Mouse (Mus musculus) limb, embryonic 12.5 days (tissue): ENCODE measurements around the gene Kif27. TPM values are rescaled to one million over a fixed set of nuclear protein-coding genes. Genes with fewer than 3 reads are reported as not detected.

Experiments
- ATAC-seq: fragments of 200-750 bp; cut with Nextera tagmentation; 2 replicates; pipeline ENCODE4 v1.8.0; 2017; ENCODE audit warnings: low read depth, moderate TSS enrichment; ENCODE audit not compliant: insufficient number of reproducible peaks, insufficient read depth, low FRiP score, low TSS enrichment
- H3K27ac ChIP-seq: fragments of 300-500 bp; sonication (generic); 2 replicates; pipeline ENCODE4 v1.5.1; 2016; ENCODE audit warnings: mild to moderate bottlenecking, moderate library complexity
- H3K27me3 ChIP-seq: fragments of 300-500 bp; sonication (generic); 2 replicates; pipeline ENCODE4 v1.6.1; 2016; ENCODE audit warnings: mild to moderate bottlenecking, moderate library complexity
- H3K36me3 ChIP-seq: fragments of 300-500 bp; sonication (generic); 2 replicates; pipeline ENCODE4 v1.6.1; 2016; ENCODE audit warnings: mild to moderate bottlenecking, moderate library complexity
- H3K4me1 ChIP-seq: fragments of 300-500 bp; sonication (generic); replicated peaks from 2 replicates; pipeline ENCODE4 v1.6.1; 2016
- H3K4me2 ChIP-seq: fragments of 300-500 bp; sonication (generic); 2 replicates; pipeline ENCODE4 v1.6.1; 2016; ENCODE audit warnings: mild to moderate bottlenecking, moderate library complexity
- H3K4me3 ChIP-seq: fragments of 300-500 bp; sonication (generic); replicated peaks from 2 replicates; pipeline ENCODE4 v1.5.1; 2016; ENCODE audit warnings: mild to moderate bottlenecking
- H3K9ac ChIP-seq: fragments of 300-500 bp; sonication (generic); replicated peaks from 2 replicates; pipeline ENCODE4 v1.6.1; 2016; ENCODE audit warnings: mild to moderate bottlenecking, moderate library complexity
- H3K9me3 ChIP-seq: fragments of 300-500 bp; sonication (generic); 2 replicates; pipeline ENCODE4 v1.6.1; 2016; ENCODE audit warnings: mild to moderate bottlenecking, moderate library complexity
- WGBS: fragments of 180-500 bp; shearing (Covaris S2); methylation state at CpG from one replicate; pipeline ENCODE4 v1.1.7; 2016; 5-methylcytosine and 5-hydroxymethylcytosine counted together
- polyA plus RNA-seq: library from polyadenylated mRNA; unstranded; fragments of >200 nt; fragmentation: Nextera tagmentation; extraction: Ambion mirVana; gene quantifications from 2 replicates; pipeline ENCODE4 v1.2.1, GENCODE M21; 2016

Gene Kif27
- polyA plus RNA-seq, 1 experiment from 2014 or later = 0.84 TPM

DNA sequence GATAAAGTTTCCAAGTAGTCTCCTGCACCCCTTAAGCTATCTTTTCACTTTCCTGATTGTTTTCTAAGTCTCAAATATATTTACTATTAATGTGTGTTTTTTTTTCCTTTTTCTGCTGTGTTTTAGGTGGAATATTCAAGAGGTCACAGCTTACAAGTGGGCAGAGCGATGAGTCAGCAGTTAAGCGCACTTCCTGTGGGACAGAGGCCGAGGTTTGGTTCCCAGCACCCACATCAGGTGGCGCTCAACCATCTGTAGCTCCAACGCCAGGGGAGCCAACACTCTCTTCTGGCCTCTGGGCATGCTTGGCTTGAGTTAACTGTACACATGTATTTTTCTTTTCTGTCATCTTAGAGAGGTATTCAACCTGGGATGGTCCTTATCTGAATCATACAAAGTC is 51.5 kb downstream of the Kif27 start:
- H3K4me2 ChIP-seq = no peak overlapping the region
- no peak overlapping the region for H3K4me3 ChIP-seq
- H3K36me3 ChIP-seq = no peaks in the 10 kb centered on the region
- ATAC-seq = no peak
- no peaks in the 10 kb centered on the region for H3K27me3 ChIP-seq
- H3K27ac ChIP-seq = no peak overlapping the region
- H3K4me1 ChIP-seq = no peaks in the 10 kb centered on the region
- no peak overlapping the region for H3K9ac ChIP-seq
- 95% methylated on average over 5 of the region's 5 CpGs for WGBS
- H3K9me3 ChIP-seq = no peaks in the 10 kb centered on the region

GRCm38 (mm10) chr13:58305230-58305629 is 53.7 kb downstream of the Kif27 start:
- ATAC-seq = no peak
- 86% methylated on average over 2 of the region's 2 CpGs for WGBS

GRCm38 (mm10) chr13:58302421-58303145 is 56.3 kb downstream of the Kif27 start:
- Histone ChIP-seq H3K9me3 (no peaks in the 10 kb centered on the region), H3K27me3 (no peaks in the 10 kb centered on the region), H3K4me1 (no peaks in the 10 kb centered on the region), H3K9ac (no peak overlapping the region), H3K4me3 (no peak overlapping the region), H3K27ac (no peak overlapping the region), H3K4me2 (no peak overlapping the region), H3K36me3 (no peaks in the 10 kb centered on the region)
- 76% methylated on average over 9 of the region's 9 CpGs for WGBS
- ATAC-seq = no peak

More at GRCm38 (mm10) chr13:58305230-58305629, 53.7 kb downstream of the Kif27 start:
- no peak overlapping the region for H3K27ac ChIP-seq
- no peak overlapping the region for H3K4me3 ChIP-seq
- H3K4me2 ChIP-seq = no peak overlapping the region
- H3K9ac ChIP-seq = no peak overlapping the region
- no peaks in the 10 kb centered on the region for H3K36me3 ChIP-seq
- H3K4me1 ChIP-seq = no peaks in the 10 kb centered on the region
- no peaks in the 10 kb centered on the region for H3K27me3 ChIP-seq
- H3K9me3 ChIP-seq = no peaks in the 10 kb centered on the region

DNA sequence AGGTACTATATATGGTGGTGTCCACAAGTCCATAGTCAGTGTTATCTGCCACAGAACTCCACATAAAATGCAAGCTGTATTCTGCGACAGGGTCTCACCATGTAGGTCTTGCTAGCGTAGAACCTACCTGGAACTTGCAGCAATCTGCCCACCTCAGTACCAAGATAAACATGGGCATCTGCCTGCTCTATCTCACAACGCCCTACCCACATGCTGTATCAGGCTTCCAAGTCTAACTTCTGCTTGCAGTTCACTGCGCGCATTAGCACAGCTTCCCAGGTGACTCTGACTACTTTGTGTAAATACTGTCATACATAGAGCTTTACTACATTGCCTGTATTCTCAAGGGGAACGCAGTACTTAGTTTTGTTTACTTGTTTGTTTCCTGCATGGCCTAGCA is 57.0 kb downstream of the Kif27 start:
- ATAC-seq = no peak
- Histone ChIP-seq H3K4me1 (no peaks in the 10 kb centered on the region), H3K9me3 (no peaks in the 10 kb centered on the region), H3K27ac (no peak overlapping the region), H3K4me3 (no peak overlapping the region), H3K4me2 (no peak overlapping the region), H3K9ac (no peak overlapping the region), H3K36me3 (no peaks in the 10 kb centered on the region), H3K27me3 (no peaks in the 10 kb centered on the region)
- WGBS = 93% methylated on average over 6 of the region's 6 CpGs

DNA sequence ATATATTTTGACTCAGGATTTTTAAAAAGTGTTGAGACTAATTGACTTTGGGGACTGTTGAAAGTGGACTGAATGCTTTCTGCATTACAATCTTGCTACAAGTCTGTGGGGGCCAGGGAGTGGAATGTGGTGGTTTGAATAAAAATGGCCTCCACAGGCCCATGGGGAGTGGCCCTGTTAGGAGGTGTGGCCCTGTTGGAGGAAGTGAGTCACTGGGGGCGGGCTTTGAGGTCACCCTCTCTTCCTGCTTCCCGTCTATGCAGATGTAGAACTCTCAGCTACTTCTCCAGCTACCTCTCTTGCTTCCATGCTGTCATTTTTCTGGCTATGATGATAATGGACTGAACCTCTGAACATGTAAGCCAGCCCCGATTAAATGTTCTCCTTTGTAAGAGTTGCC is 60.2 kb downstream of the Kif27 start:
- H3K4me1 ChIP-seq = no peaks in the 10 kb centered on the region
- whole genome bisulfite sequencing = 99% methylated on average over 3 of the region's 3 CpGs

DNA sequence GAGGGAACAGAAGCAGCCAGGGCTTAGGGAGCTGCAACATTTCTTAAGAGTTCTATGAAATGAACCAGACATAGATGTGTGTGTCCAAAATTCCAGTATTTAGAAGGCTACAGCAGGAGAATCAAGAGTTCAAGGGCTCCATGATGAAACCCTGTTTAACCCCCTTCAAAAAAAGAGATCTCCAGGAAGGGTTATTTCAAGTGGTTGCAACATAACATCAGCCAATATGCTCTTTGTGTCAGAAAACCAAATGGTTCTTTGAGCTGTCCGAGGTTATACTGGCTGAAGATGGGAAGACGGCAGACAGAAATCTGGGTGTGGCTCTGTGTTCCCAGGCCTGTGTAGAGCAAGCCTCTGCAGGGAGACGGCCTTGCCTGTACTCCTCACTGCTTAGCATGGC is 63.3 kb downstream of the Kif27 start:
- no peaks in the 10 kb centered on the region for H3K36me3 ChIP-seq
- H3K9me3 ChIP-seq = no peaks in the 10 kb centered on the region
- peaks cover 4% of the 10 kb centered on the region; the same call in 1 of the 2 replicates for H3K4me1 ChIP-seq
- H3K27ac ChIP-seq = no peak overlapping the region
- no peak overlapping the region for H3K4me3 ChIP-seq
- 74% methylated on average over 3 of the region's 3 CpGs for WGBS
- H3K4me2 ChIP-seq = no peak overlapping the region
- ATAC-seq = no peak
- no peaks in the 10 kb centered on the region for H3K27me3 ChIP-seq
- no peak overlapping the region for H3K9ac ChIP-seq

More for the DNA sequence above, 60.2 kb downstream of the Kif27 start:
- H3K9me3 ChIP-seq = no peaks in the 10 kb centered on the region
- H3K4me2 ChIP-seq = no peak overlapping the region
- no peaks in the 10 kb centered on the region for H3K27me3 ChIP-seq
- H3K9ac ChIP-seq = no peak overlapping the region
- no peak for ATAC-seq
- H3K4me3 ChIP-seq = no peak overlapping the region
- no peaks in the 10 kb centered on the region for H3K36me3 ChIP-seq
- H3K27ac ChIP-seq = no peak overlapping the region

GRCm38 (mm10) chr13:58292811-58293210 is 66.1 kb downstream of the Kif27 start:
- Histone ChIP-seq H3K9ac (no peak overlapping the region), H3K4me3 (no peak overlapping the region), H3K4me1 (peaks cover 4% of the 10 kb centered on the region; the same call in 1 of the 2 replicates), H3K27me3 (no peaks in the 10 kb centered on the region), H3K27ac (no peak overlapping the region), H3K36me3 (no peaks in the 10 kb centered on the region), H3K4me2 (no peak overlapping the region), H3K9me3 (no peaks in the 10 kb centered on the region)
- 16% methylated on average over 5 of the region's 5 CpGs for WGBS
- ATAC-seq = no peak

- no peak overlapping the region for H3K9ac ChIP-seq
- no peak overlapping the region for H3K4me3 ChIP-seq
- no peaks in the 10 kb centered on the region for H3K27me3 ChIP-seq
- no peak for ATAC-seq
- H3K9me3 ChIP-seq = no peaks in the 10 kb centered on the region
- WGBS = 60% methylated on average over 1 of the region's 1 CpGs
- no peak overlapping the region for H3K27ac ChIP-seq
- H3K4me2 ChIP-seq = no peak overlapping the region
- H3K4me1 ChIP-seq = peaks cover 4% of the 10 kb centered on the region; the same call in 1 of the 2 replicates
- no peaks in the 10 kb centered on the region for H3K36me3 ChIP-seq
Measured at GRCm38 (mm10) chr13:58289308-58289707, 69.6 kb downstream of the Kif27 start.

DNA sequence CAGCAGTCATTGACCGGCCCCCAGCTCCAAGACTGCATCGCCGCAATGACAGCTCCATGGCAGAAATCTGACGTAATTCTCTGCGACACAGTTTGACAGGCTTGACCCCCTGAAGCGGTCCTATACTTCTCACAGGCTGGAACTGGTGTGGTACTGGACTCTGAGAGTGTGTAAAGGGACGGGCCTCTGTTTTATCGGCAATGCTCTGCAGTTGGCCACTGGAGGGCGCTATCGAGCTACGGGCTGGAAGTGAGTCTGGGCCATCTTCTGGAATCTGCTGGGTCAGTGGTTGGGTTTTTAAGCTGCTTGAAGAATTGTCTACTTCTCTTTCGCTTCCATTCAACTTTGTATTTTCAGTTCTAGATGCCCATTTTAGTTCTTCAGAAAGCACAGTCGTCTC is 71.1 kb downstream of the Kif27 start:
- no peak for ATAC-seq
- 0 out of 2 replicates have a peak overlapping the region, but pooled peaks have one; percentile 13 for H3K4me2 ChIP-seq

DNA sequence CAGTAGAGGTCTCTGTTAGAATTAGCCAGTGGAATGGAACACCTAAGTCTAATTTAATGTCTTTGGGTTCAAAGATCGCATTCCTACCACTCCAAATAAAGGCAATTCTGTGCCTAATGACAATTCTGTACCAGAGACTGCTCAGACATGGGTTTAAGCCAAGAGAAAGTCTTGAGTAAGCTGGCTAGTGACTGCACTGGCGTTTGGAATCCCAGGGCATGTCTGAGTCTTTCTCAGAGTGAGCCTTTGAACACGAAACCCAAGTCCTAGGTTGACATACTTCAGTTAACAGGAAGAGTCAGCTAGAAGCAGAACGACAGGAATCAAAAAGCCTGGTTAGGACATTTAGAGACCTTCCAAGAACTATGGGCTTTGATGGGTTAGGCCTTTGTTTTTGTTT is 75.5 kb downstream of the Kif27 start:
- no peaks in the 10 kb centered on the region for H3K36me3 ChIP-seq
- no peaks in the 10 kb centered on the region for H3K4me1 ChIP-seq
- no peaks in the 10 kb centered on the region for H3K9me3 ChIP-seq
- no peak for ATAC-seq
- H3K27me3 ChIP-seq = no peaks in the 10 kb centered on the region
- H3K27ac ChIP-seq = no peak overlapping the region
- no peak overlapping the region for H3K4me3 ChIP-seq
- H3K9ac ChIP-seq = no peak overlapping the region
- no peak overlapping the region for H3K4me2 ChIP-seq
- WGBS = 69% methylated on average over 4 of the region's 4 CpGs

More for the DNA sequence above, 71.1 kb downstream of the Kif27 start:
- Histone ChIP-seq H3K36me3 (no peaks in the 10 kb centered on the region), H3K4me1 (peaks cover 2% of the 10 kb centered on the region; the same call in 1 of the 2 replicates), H3K9ac (no peak overlapping the region), H3K27me3 (no peaks in the 10 kb centered on the region), H3K9me3 (no peaks in the 10 kb centered on the region), H3K27ac (no peak overlapping the region), H3K4me3 (no peak overlapping the region)
- 17% methylated on average over 13 of the region's 13 CpGs for WGBS

DNA sequence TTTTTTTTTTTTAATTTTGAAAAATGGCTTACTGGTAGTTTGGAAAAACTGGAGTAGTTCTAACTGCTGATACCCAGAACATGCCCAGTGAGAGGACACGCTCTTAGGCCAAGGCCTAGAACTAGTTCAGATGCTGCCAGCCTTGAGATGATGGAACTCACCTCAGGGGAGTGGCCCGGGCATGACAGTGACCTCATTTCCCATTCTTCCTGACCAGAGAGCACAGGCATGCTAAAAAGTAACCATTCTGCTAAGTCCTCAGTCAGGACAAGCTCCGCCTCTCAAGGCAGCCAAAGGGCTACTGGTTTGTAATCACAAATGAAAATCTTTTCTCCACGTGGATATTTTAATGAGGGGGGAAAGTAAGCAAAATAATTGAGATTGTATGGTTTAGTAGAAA is 77.0 kb downstream of the Kif27 start:
- Histone ChIP-seq H3K27me3 (no peaks in the 10 kb centered on the region), H3K27ac (no peak overlapping the region), H3K4me1 (no peaks in the 10 kb centered on the region), H3K4me3 (no peak overlapping the region), H3K9ac (no peak overlapping the region), H3K9me3 (no peaks in the 10 kb centered on the region), H3K36me3 (no peaks in the 10 kb centered on the region), H3K4me2 (no peak overlapping the region)
- WGBS = 70% methylated on average over 4 of the region's 4 CpGs
- ATAC-seq = no peak

DNA sequence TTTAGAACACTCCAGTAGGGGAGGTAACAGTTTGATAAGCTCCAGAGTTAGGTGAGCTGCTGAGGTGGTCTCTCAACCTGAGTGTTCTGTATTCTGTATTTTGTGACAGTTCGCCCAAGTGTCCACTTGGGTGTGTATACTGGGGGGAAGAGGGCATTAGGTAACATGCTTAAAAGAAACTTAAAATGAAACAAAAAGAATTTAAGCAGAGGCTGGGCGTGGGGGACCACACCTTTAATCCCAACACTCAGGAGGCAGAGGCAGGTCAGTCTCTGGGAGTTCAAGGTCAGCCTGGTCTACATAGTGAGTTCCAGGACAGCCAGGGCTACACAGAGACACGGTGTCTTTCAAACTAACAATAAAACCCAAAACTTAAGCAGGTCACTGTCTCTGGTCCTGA is 78.4 kb downstream of the Kif27 start:
- no peaks in the 10 kb centered on the region for H3K4me1 ChIP-seq
- 85% methylated on average over 3 of the region's 3 CpGs for WGBS

More for the DNA sequence above, 78.4 kb downstream of the Kif27 start:
- Histone ChIP-seq H3K36me3 (no peaks in the 10 kb centered on the region), H3K4me2 (no peak overlapping the region), H3K4me3 (no peak overlapping the region), H3K9me3 (no peaks in the 10 kb centered on the region), H3K27ac (no peak overlapping the region), H3K27me3 (peaks cover 10% of the 10 kb centered on the region), H3K9ac (no peak overlapping the region)
- no peak for ATAC-seq
